Mouse (Mus musculus) myocyte (in vitro differentiated cells): Measurements from ENCODE around the gene Ddr2.

Experiments
- E2F4 ChIP-seq: IDR thresholded peaks from one replicate; pipeline ENCODE4 v1.6.1; 2011; ENCODE audit warnings: mild to moderate bottlenecking, control low read depth, moderate library complexity; ENCODE audit not compliant: insufficient read depth
- MAX ChIP-seq: IDR thresholded peaks from one replicate; pipeline ENCODE4 v1.6.1; 2011; ENCODE audit warnings: low read depth, mild to moderate bottlenecking, control low read depth
- MYOD1 ChIP-seq, 3 experiments: IDR thresholded peaks; one replicate each; pipeline ENCODE4 v1.6.1; 2011; ENCODE audit warnings: control low read depth in 2 of 3, low read depth in 2 of 3, mild to moderate bottlenecking in 2 of 3, moderate library complexity in 1 of 3; ENCODE audit not compliant: insufficient read length in 2 of 3, control insufficient read depth in 1 of 3
- POLR2A ChIP-seq: IDR thresholded peaks from one replicate; pipeline ENCODE4 v1.6.1; 2011; ENCODE audit warnings: low read depth, mild to moderate bottlenecking, control low read depth, moderate library complexity; ENCODE audit not compliant: insufficient read length
- POLR2AphosphoS2 ChIP-seq: IDR thresholded peaks from one replicate; pipeline ENCODE4 v1.6.1; 2011; ENCODE audit warnings: low read depth, control low read depth; ENCODE audit not compliant: insufficient read length
- SRF ChIP-seq: IDR thresholded peaks from one replicate; pipeline ENCODE4 v1.6.1; 2011; ENCODE audit warnings: low read depth; ENCODE audit not compliant: control insufficient read depth, insufficient read length
- TCF12 ChIP-seq: IDR thresholded peaks from one replicate; pipeline ENCODE4 v1.6.1; 2011; ENCODE audit warnings: mild to moderate bottlenecking, control low read depth; ENCODE audit not compliant: poor library complexity, insufficient read depth, severe bottlenecking

GRCm38 (mm10) chr1:170155298-170155697 lies 44.7 kb upstream of the Ddr2 start:
- TF ChIP-seq SRF (no peak), POLR2A (no peak), E2F4 (no peak), POLR2AphosphoS2 (no peak), MYOD1 (IDR thresholded peaks at IDR 0.05; ENCODE audit: control insufficient read depth in 1 of 3, insufficient read length in 2 of 3, low read depth in 2 of 3) (no peak), MAX (no peak), TCF12 (no peak)
